Mouse (Mus musculus): ENCODE measurements around the gene Xlr5b.
A peak's percentile ranks its signal among the peaks of the same experiment; 100 is the strongest.
"Not testable (repeated sequence)": the region's sequence is repeated elsewhere in the genome, so short reads cannot be mapped to it uniquely, and the experiment has no call there.

Gene Xlr5b

DNA sequence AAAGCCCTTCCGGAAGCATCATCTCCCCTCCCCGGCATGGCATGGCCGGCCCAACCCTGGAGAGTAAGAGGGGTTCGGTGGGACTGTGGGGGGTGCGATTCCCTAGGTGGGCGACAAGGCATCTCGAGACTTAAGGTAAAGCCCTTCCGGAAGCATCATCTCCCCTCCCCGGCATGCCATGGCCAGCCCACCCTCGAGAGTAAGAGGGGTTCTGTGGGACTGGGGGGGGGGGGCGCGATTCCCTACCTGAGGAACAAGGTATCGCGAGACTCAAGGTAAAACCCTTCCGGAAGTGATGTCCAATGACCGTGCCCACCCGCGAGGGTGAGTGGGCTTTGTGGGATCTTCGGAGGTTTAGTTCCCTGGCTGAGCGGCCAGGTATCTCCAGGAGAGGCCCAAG, at the start of gene Xlr5b:
Xlr5b (plus strand) TSS at position 301 of the 400 bp plus-strand sequence.
- DNase-seq = not testable (repeated sequence)

DNA sequence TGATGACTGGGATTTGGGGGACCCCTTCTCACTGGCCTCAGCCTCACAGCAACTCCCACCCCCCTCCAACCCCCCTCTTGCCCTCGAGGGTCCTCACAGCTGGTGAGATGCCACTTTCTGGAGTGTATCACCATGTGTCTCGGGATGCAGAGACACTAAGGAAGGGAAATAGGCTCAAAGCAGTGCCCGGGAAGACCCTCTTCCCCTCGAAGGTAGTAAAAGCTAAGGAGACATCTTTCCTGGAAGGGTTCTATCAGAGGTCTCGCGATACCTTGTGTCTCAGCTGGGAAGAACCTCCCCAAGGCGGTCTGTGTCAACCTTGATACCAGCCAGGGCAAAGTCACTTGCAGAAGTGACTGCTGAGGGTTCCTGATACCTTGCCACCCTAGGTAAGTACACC, 31.8 kb upstream of the Xlr5b start, which contains the start of gene Gm14685:
Gm14685 (plus strand) TSS at position 301 of the 400 bp plus-strand sequence.
- not testable (repeated sequence) for DNase-seq

DNA sequence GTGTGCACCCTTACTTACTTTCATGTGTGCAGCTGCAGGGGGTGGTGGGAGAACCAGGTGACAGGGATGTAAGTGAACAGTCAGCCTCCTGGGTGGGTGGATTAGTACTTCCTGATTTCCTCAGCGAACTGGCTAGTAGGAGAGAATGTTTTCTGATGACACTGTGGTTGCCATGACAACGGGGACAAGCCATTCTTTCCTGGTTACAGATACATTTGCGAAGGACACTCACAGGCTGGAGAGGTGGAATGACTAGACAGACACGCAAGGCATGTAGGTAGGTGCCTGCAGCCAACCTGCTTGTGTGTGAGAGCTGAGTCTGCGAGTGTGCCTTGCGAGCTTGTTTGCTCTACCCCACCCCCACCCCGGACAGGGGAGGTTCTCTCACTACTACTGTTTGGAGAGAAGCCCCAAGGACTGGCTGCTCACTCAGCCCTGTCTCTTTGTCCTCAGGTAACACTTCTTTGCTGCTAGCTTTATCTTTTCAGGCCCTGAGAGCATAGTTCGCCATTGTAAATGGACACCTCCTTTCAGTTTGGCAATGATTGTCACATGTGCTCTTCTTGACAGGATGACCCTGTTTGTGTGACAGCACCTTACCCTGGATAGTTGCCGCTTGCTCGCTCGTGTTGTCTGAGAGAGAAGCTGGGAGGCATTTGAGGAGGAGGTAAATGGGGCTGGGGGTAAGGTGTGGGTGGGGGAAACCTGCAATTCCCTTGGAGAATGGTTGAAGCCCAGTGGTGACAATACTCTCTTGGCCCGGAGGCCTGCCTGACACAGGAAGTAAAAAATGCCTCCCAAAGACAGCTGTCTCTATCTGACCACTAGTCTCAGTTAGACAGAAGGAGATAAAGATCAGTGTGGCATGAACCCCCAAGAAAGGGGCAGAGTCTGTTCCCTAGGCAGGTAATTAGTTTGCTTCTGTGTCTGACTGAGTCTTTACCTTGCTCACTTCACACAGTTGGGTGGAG, 25.5 kb upstream of the Xlr5b start:
- not testable (repeated sequence) for DNase-seq

DNA sequence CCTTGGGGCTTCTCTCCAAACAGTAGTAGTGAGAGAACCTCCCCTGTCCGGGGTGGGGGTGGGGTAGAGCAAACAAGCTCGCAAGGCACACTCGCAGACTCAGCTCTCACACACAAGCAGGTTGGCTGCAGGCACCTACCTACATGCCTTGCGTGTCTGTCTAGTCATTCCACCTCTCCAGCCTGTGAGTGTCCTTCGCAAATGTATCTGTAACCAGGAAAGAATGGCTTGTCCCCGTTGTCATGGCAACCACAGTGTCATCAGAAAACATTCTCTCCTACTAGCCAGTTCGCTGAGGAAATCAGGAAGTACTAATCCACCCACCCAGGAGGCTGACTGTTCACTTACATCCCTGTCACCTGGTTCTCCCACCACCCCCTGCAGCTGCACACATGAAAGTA, 5.4 kb upstream of the Xlr5b start:
- DNase-seq = not testable (repeated sequence)

DNA sequence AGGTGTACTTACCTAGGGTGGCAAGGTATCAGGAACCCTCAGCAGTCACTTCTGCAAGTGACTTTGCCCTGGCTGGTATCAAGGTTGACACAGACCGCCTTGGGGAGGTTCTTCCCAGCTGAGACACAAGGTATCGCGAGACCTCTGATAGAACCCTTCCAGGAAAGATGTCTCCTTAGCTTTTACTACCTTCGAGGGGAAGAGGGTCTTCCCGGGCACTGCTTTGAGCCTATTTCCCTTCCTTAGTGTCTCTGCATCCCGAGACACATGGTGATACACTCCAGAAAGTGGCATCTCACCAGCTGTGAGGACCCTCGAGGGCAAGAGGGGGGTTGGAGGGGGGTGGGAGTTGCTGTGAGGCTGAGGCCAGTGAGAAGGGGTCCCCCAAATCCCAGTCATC, 754 bp downstream of the Xlr5b start, which contains the start of gene DXBay18:
DXBay18 (minus strand) TSS at position 101 of the 400 bp plus-strand sequence.
- DNase-seq = not testable (repeated sequence)

DNA sequence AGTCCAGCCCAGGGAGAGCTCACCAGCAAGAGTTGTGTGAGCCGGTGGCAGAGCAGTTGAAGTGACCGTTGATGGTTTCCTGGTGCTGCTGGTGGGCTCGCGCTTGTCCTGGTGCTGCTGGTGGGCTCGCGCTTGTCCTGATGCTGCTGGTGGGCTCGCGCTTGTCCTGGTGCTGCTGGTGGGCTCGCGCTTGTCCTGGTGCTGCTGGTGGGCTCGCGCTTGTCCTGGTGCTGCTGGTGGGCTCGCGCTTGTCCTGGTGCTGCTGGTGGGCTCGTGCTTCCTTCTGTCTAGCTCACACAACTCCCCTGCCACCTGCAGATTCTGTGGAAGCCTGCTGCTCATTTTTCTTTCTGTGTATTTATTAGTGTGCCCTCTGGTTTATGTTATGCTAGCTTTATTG, 28.3 kb downstream of the Xlr5b start, which contains the start of gene Spin2d:
Spin2d (minus strand) TSS at position 101 of the 400 bp plus-strand sequence.
- not testable (repeated sequence) for DNase-seq

DNA sequence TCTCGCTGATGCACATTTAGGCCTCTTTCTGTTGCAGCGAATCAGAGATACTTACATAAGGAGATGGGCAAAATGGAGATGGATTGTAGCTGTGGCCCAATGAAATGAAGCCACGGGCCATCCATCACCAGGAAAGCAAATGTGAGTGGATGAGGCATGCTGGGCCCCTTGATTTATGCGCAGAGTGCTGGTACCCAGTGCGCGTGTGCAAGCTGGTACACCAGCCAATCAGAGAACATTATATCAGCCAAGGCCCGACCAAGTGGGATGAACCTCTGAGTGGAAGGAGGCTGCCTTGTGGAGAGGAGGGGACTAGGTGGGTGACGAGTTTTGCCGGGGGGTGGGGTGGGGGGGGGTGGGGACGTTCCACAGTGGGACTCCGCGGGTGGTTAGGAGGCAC, 43.3 kb downstream of the Xlr5b start, which contains the start of gene Xlr3b:
Xlr3b (plus strand) TSS at position 274 of the 400 bp plus-strand sequence.
- peak in 1 of 2 experiments; percentile 22 for DNase-seq
